Mouse (Mus musculus) naive thymus-derived CD4-positive, alpha-beta T cell, adult 2 months (primary cell): ENCODE results near the gene Adamts12.

Experiments
- DNase-seq: peaks from one replicate; pipeline ENCODE4 v3.0.0-alpha.2; 2011; ENCODE audit warnings: low read depth

The Adamts12 gene

DNA sequence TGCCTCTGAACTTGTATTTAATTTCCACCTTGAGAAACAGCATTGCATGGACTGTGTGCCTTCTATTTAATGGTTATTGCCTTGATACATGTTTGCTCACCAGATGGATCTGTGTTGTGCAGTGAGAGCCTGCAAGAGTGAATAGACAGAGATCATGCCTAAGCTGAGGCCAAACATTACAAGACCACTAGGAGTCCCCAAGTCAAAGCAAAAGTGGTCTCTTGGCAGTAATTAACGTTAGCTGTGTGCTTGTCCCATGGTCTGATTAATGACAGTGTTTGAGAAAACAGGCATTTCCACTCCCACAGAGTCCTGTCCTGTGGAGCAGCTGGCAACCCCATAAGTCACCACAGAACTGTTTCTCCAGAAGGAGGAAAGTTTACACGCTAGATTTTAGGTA, 96.2 kb downstream of the Adamts12 start:
- DNase-seq, result no peak

DNA sequence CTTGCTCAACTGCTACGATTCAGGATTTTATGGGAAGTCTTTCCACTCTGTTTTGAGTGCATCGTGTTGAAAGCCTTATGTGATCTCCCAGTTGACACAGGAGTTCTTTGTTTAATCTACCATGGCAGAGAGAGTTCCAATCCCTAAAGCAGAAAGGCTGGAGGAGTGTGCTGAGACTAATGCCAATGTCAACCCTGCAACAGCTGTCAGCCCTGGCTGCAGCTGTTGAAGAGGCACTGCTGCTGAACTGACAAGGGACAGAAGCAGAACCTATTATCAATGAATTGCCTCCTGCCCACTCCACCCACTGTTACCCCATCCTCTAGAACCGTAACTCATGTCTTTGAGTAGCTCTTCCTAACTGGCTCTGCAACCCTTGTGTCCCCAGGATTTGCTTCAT, 101.3 kb downstream of the Adamts12 start:
- DNase-seq, result no peak

- DNase-seq, result no peak
Observed at GRCm38 (mm10) chr15:11173884-11174470, 109.4 kb downstream of the Adamts12 start.

GRCm38 (mm10) chr15:11174842-11175241, 110.3 kb downstream of the Adamts12 start:
- DNase-seq, result no peak

DNA sequence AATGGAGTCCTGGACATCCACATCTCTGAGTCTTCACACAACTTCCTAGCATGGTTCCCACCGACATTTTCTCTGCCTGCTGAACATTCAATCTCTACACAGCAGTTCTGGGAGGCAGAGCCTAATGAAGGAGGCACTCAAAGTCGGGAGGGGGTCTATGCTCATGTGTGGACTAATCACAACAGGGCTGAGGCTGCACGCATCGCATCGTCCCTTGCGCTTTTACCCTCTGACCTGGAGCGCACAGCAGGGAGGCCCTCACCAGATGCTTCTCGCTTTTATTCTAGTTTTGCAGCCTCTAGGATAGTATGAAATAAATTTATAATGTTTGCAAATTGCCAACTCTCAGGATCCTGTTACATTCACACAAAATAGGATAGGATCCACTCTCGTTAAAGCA, 112.9 kb downstream of the Adamts12 start:
- no peak for DNase-seq

DNA sequence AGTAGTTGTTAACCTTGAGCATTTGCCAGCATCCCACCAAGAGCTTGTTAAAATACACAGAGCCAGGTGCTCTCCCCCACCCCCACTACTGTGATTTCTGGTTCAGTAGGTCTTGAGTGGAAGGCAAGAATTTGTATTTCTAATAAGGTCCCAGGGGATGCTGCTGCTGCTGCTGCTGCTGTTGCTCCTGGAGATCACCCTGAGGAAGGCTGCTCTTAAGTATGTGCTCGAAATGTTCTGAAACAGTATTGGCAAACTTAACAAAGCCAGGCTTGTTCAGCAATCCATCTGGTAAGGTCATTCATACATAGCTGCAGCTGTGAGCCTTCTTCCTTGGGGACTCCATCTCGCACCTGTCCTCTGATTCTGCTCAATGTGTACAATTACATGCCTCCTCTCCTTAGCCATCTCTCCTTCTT, 115.2 kb downstream of the Adamts12 start:
- no peak for DNase-seq

DNA sequence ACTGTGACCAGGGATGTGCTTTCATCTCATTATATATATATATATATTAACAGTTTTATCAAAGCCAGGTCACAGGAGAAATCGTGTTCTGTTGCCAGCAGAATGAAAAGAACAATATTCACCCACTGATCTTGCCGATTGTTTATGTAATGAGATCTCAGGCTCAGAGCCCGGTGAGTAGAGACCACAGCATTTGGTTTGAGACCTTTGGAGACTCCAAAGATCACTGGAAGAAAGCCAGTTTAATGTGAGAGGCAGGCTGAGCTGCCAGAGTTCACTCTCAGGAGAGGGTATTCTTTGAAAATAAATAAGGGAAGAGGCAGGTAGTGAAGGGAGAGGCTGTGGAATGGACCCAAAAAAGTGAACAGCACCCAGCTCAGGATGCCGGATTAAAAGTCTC, 122.1 kb downstream of the Adamts12 start:
- DNase-seq, result no peak

DNA sequence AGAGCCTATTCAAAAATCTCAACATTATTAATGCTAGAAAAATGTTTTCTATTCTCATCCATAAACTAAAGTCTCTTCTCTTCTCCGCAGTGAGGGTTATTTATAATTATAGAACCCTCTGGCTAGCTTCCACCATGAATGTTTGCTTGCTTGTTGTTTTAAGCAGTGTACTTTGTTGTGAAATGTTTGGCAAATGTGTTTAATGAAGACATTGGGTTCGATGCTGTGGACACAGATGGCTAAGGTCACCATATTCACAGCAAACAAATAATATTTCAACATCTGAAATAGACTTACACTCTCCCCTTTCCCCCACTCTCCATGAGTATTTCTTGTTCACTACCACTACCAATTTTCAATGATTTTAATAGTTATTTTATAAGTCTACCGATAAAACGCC, 125.9 kb downstream of the Adamts12 start:
- DNase-seq, result no peak

GRCm38 (mm10) chr15:11192762-11193161, 128.2 kb downstream of the Adamts12 start:
- no peak for DNase-seq

- DNase-seq, result no peak
Observed at GRCm38 (mm10) chr15:11197051-11197450, 132.5 kb downstream of the Adamts12 start.

GRCm38 (mm10) chr15:11198246-11198795, 133.7 kb downstream of the Adamts12 start:
- no peak for DNase-seq

DNA sequence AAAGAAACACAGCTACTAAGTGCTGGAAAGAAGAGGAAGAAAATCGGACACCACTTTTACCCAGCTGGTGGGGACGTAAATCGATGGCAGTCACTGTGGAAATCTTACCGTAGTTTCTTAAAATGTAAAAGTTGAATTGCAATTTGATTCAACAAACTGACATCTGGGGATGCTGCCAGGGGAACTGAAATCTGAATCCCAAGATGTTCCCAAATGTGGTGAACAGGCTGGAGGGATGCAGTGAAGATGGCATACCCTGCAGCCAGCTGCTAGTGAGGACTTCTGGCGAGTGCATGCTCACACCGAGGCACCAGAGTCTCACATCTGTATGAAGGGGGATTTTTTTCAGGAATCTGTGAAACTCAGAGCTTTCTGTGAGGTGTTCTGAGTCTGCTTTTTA, 138.5 kb downstream of the Adamts12 start:
- no peak for DNase-seq

DNA sequence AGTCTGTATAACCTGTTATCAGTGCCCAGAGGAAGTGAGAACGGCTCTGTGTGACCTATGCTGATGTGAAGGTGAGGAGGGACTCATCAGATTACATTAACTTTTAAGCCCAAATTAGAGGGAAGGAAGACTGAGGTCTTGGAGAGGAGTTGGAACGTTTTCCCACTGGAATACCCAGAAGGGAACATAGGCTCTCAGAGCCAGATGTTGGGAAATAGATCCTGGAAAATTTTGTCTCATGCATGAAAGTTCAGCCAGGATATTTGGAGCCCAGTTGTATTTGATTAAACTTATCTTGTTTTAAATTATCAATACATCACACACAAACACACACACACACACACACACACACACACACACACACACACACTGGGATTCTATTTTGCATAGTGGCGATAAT, 140.3 kb downstream of the Adamts12 start:
- DNase-seq, result no peak

GRCm38 (mm10) chr15:11210976-11211375, 146.4 kb downstream of the Adamts12 start:
- DNase-seq, result no peak

- DNase-seq, result no peak
Observed at GRCm38 (mm10) chr15:11233906-11234632, 169.5 kb downstream of the Adamts12 start.

- no peak for DNase-seq
Observed at GRCm38 (mm10) chr15:11240406-11240805, 175.8 kb downstream of the Adamts12 start.

DNA sequence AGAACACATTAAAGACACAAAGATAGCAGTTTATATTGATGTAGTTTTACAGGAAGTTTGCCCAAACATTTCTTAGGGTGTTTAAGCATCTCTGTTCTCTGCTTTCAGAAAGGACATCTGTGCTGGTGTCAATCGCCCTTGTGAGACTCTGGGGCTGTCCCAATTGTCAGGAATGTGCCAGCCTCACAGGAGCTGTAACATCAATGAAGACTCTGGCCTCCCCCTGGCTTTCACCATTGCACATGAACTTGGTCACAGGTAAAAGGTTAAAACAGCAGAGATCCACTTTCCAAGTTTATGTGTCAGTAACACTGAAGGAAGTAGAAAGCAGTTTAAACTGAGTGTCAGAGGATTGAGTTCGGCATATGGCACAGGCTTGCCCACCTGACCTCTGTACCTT, 176.7 kb downstream of the Adamts12 start:
- no peak for DNase-seq

- no peak for DNase-seq
Observed at GRCm38 (mm10) chr15:11246402-11246801, 181.8 kb downstream of the Adamts12 start.

- no peak for DNase-seq
Observed at GRCm38 (mm10) chr15:11279273-11280080, 214.9 kb downstream of the Adamts12 start.

DNA sequence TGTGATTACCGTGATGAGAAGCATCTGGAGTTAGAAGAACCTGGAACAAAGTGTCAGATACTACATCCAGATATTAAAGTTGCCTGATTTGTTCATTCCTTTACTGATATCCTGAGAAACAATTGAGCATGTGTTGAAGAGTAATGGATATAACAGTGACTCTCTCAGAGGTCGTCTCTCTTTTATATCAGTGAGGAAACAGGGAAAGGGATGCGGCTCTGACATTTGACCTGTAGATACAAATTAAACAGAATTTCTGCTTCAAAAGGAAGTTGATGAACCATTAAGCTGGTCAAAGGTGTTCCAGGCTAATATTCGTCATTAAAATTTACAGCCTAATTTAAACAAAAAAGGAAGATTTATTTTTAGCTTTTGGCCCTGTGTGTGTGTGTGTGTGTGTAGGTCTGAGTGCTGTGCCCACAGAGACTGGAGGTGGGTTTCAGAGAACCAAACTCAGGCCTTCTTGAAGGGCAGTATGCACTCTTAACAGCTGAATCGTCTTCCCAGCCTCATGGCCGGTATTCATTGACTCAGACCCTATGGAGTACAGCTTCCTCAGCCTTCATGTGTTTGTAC, 216.2 kb downstream of the Adamts12 start:
- DNase-seq, result no peak

DNA sequence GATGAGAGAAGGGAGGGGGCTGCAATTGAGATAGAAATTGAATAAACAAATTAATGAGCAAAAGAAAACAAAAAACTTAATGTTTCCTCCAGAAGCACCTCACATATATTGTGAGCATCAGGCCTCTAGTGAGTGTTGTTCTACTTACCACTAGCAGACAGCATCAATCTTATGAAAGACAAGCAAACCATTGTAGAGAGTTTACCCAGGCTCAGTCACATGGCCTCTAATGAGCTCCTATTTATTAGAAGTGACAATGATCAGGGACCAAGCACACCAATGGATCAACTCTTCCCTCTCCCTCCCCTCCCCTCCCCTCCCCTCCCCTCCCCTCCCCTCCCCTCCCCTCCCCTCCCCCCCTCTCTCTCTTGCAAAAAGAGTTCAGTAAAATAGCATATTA, 218.6 kb downstream of the Adamts12 start:
- no peak for DNase-seq

- DNase-seq, result no peak
Observed at GRCm38 (mm10) chr15:11287780-11288179, 223.2 kb downstream of the Adamts12 start.
